Mouse (Mus musculus) ES-Bruce4 (cell line): ENCODE data around the gene Itgb7. TPM values are rescaled to one million over a fixed set of nuclear protein-coding genes. Genes with fewer than 3 reads are reported as not detected.

ENCODE experiments used
- H3K27ac ChIP-seq: 2 replicates; pipeline ENCODE4 v1.5.1; 2012; ENCODE audit warnings: low read length, inconsistent platforms; ENCODE audit not compliant: insufficient read depth
- H3K27me3 ChIP-seq: 2 replicates; pipeline ENCODE4 v1.6.1; 2012; ENCODE audit warnings: mild to moderate bottlenecking, low read length, inconsistent platforms; ENCODE audit not compliant: control insufficient read depth, poor library complexity, insufficient read depth, severe bottlenecking
- H3K36me3 ChIP-seq: 2 replicates; pipeline ENCODE4 v1.6.1; 2012; ENCODE audit warnings: inconsistent platforms, mild to moderate bottlenecking, low read length, moderate library complexity; ENCODE audit not compliant: control insufficient read depth, poor library complexity, insufficient read depth, severe bottlenecking
- H3K4me1 ChIP-seq: one replicate; pipeline ENCODE4 v1.8.1; 2011; ENCODE audit warnings: low read length; ENCODE audit not compliant: control insufficient read depth, insufficient read depth
- H3K4me3 ChIP-seq: 2 replicates; pipeline ENCODE4 v1.5.1; 2011; ENCODE audit warnings: low read depth, mild to moderate bottlenecking, low read length
- H3K9ac ChIP-seq: 2 replicates; pipeline ENCODE4 v1.6.1; 2012; ENCODE audit warnings: low read depth, mild to moderate bottlenecking, inconsistent platforms; ENCODE audit not compliant: poor library complexity, severe bottlenecking
- H3K9me3 ChIP-seq: replicated peaks from 2 replicates; pipeline ENCODE4 v1.6.1; 2012; ENCODE audit warnings: mild to moderate bottlenecking, low read length, inconsistent platforms; ENCODE audit not compliant: control insufficient read depth, poor library complexity, insufficient read depth, severe bottlenecking
- CTCF ChIP-seq: IDR thresholded peaks from one replicate; pipeline ENCODE4 v1.8.1; 2011; ENCODE audit warnings: low read depth, low read length
- EP300 ChIP-seq: IDR thresholded peaks from 2 replicates; pipeline ENCODE4 v1.6.1; 2011; ENCODE audit warnings: low read depth, low read length; ENCODE audit not compliant: insufficient read depth
- POLR2A ChIP-seq: IDR thresholded peaks from one replicate; pipeline ENCODE4 v1.8.1; 2011; ENCODE audit warnings: low read length; ENCODE audit not compliant: insufficient read depth
- polyA plus RNA-seq: library from polyadenylated mRNA; stranded (reverse); fragments of >200 nt; gene quantifications from 2 replicates; pipeline ENCODE4 v1.2.4, GENCODE M21; 2011; ENCODE audit warnings: low read depth; ENCODE audit not compliant: missing spikeins, insufficient read depth, insufficient read length

Itgb7 gene
- polyA plus RNA-seq, 1 experiment = 3.1 TPM

- Histone ChIP-seq H3K9ac (peak overlapping the region; percentile 50), H3K4me3 (peak overlapping the region; percentile 52), H3K9me3 (no peaks in the 10 kb centered on the region), H3K27ac (no peak overlapping the region), H3K27me3 (no peaks in the 10 kb centered on the region), H3K36me3 (no peaks in the 10 kb centered on the region), H3K4me1 (peaks cover 3% of the 10 kb centered on the region)
- TF ChIP-seq POLR2A (no peak), EP300 (no peak)
Observed at GRCm38 (mm10) chr15:102224992-102225617, 6.6 kb downstream of the Itgb7 start.

DNA sequence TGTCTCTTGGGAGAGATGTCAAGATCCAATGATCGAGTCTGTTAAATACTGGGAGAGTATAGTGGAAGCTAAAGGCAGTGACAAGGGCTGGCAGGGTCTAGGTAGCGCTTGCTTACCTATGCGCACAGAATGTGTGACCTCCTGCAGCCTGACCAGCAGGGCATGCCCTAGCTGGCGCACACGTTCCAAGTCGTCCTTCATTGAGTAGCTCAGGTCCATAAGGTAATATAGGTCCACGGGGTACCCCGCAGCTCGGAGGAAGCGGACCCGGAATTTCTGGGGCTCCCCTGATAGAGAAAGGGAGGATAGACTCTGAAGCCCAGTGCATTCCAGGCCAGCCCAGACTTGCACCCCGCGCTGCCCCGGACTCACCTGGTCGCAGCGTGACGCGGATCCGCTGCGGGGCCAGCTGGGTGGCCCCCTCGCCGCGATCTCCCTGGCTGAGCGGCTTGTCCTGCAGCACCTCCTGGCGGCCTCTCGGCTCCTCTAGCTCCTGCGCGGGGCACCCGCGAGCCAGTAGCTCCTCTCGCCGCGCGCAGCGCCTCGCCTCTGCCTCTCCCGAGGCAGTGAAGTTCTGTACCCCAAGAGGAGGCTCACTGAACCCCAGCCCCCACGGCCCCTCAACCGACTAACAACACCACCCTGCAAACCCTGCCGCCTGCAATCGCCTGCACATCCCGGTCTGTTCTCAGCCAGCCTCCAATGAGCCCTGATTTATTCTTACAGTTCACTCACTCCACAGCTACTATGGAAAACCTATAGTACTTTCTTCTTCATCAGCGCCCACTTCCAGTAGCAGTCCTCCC lies 7.4 kb downstream of the Itgb7 start:
- Histone ChIP-seq H3K9ac (peak overlapping the region; percentile 50), H3K4me3 (peak overlapping the region; percentile 75), H3K36me3 (no peaks in the 10 kb centered on the region), H3K9me3 (no peaks in the 10 kb centered on the region), H3K4me1 (peaks cover 3% of the 10 kb centered on the region), H3K27ac (no peak overlapping the region), H3K27me3 (no peaks in the 10 kb centered on the region)
- TF ChIP-seq POLR2A = no peak
- 0 out of 2 replicates have a peak, but pooled peaks have one; percentile 35 for TF ChIP-seq EP300
- peak; percentile 73 for TF ChIP-seq CTCF

DNA sequence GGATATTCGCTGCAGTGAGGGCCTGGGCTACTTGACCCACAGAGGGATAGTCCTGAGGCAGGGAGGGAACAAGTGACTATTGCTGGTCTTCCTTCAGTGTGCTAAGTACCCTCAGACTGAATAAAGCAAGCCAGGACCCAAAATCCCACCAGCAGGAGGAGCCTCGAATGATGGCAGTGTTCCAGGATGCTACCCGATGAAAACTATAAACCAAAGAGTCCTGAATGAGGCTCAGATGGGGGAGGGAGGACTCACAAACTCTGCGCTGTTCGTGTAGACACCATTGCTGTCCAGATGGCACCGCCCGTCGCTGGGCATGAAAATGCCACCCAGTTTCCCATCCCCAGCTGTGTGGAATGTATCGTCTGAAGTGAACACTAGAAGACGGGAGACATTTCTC lies 9.4 kb downstream of the Itgb7 start:
- peak overlapping the region; percentile 34 for H3K4me3 ChIP-seq
- no peaks in the 10 kb centered on the region for H3K27me3 ChIP-seq
- H3K27ac ChIP-seq = no peak overlapping the region
- no peak overlapping the region; the same call in 1 of the 2 replicates for H3K9ac ChIP-seq
- no peaks in the 10 kb centered on the region for H3K36me3 ChIP-seq
- TF ChIP-seq EP300 = no peak
- no peak for TF ChIP-seq CTCF
- no peak for TF ChIP-seq POLR2A
- no peaks in the 10 kb centered on the region for H3K9me3 ChIP-seq
- peaks cover 3% of the 10 kb centered on the region for H3K4me1 ChIP-seq

DNA sequence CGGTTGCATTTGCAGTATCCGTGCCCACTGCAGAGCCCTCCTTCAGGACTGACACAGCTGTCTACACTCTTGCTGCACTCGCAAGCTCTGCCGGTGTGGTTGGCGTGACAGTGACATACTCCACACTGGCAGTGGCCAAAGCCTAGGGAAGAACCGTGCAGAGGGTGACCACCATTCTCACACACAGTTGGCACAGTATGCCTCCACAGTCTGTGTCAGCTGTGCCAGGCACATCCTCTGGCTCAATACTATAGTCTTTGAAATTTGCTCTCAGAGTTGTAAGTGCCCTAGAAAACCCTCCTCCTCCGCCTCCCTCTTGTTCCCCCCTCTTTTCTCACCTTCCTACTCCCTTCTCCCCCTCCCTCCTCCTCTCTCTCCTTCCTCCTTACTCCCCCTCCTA lies 14.4 kb downstream of the Itgb7 start:
- Histone ChIP-seq H3K27ac (no peak overlapping the region), H3K4me3 (no peak overlapping the region), H3K9ac (no peak overlapping the region)

DNA sequence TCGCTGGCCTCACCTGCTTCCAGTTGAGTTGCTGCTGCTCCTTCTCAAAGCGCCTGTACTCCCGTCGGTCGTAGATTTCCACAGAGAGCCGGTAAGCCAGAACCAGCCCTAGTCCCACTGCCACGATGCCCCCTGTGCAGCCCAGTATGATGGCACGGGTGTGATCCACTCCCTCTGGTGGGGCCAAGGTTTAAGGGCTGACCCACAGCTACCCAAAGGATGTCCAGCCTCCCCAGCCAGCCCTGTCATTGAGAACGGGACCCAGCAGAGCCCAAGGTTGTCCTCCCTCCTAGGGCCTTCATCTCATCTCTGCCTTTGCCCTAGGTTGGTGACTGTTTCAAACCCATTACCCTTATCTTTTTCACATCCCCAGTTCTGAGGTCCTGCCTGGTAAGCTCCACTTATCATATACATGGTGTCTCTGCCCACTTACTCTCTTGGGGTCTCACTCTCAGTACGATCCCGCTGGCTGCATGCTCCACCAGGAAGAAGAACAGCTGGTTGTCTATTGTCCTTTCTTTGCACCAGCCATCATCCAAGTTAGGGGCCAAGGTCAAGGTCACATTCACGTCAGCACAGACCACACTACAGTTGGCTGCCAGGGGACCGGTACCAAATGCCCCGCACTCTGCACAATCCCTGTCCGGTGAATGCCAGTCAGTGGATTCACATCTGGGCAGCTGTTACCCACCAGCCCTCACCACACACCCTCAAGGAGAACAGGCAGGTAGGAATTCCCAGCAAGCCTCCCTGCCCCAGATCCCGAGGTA lies 15.1 kb downstream of the Itgb7 start:
- Histone ChIP-seq H3K9me3 (no peaks in the 10 kb centered on the region), H3K27me3 (no peaks in the 10 kb centered on the region), H3K27ac (no peak overlapping the region), H3K4me1 (peaks cover 25% of the 10 kb centered on the region), H3K4me3 (no peak overlapping the region), H3K36me3 (peaks cover 11% of the 10 kb centered on the region), H3K9ac (no peak overlapping the region)
- TF ChIP-seq EP300 (0 out of 2 replicates have a peak, but pooled peaks have one; percentile 53), POLR2A (no peak)

More for the DNA sequence above, 14.4 kb downstream of the Itgb7 start:
- Histone ChIP-seq H3K27me3 (no peaks in the 10 kb centered on the region), H3K36me3 (peaks cover 11% of the 10 kb centered on the region), H3K9me3 (no peaks in the 10 kb centered on the region), H3K4me1 (peaks cover 25% of the 10 kb centered on the region)
- TF ChIP-seq POLR2A (no peak), CTCF (no peak), EP300 (no peak)

DNA sequence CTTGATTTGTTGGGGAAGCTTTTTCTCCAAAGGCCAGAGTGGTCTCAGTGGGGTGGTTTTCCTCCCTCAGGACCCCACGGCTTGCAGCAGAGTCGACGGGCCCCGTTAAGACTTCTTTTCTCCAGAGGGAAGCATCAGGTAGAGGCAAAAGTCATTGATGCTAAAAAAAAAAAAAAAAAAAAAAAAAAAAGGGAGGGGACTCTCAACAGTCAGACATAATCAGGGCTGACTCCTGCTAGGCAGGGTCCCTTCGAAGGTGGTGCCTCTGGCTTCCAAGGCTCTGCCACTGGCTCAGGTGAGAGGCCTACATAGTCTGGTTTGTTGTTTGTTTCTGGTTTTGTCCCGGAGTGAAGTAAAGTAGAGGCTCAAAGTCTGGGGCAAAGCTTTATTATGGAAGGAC lies 16.1 kb downstream of the Itgb7 start:
- H3K27me3 ChIP-seq = no peaks in the 10 kb centered on the region
- peaks cover 29% of the 10 kb centered on the region for H3K4me1 ChIP-seq
- peaks cover 11% of the 10 kb centered on the region for H3K36me3 ChIP-seq
- no peak overlapping the region for H3K9ac ChIP-seq
- H3K4me3 ChIP-seq = no peak overlapping the region
- H3K27ac ChIP-seq = peak overlapping the region; percentile 65
- H3K9me3 ChIP-seq = no peaks in the 10 kb centered on the region
- TF ChIP-seq CTCF (no peak), EP300 (no peak), POLR2A (no peak)
